Mouse (Mus musculus) liver, embryonic 13.5 days (tissue): ENCODE results near the gene Tbc1d22a. TPM values are rescaled to one million over a fixed set of nuclear protein-coding genes. Genes with fewer than 3 reads are reported as not detected.
A peak's percentile ranks its signal among the peaks of the same experiment; 100 is the strongest.
"Not testable (repeated sequence)": the region's sequence is repeated elsewhere in the genome, so short reads cannot be mapped to it uniquely, and the experiment has no call there.

ENCODE experiments used
- ATAC-seq: fragments of 200-750 bp; cut with Nextera tagmentation; 2 replicates; pipeline ENCODE4 v1.8.0; 2017; ENCODE audit warnings: low read depth, mild to moderate bottlenecking, moderate number of reproducible peaks, moderate library complexity
- DNase-seq: peaks from one replicate; pipeline ENCODE4 v3.0.0; 2022
- H3K27ac ChIP-seq: fragments of 300-500 bp; sonication (generic); 2 replicates; pipeline ENCODE4 v1.5.1; 2015; ENCODE audit warnings: moderate library complexity, mild to moderate bottlenecking, inconsistent platforms
- H3K27me3 ChIP-seq: fragments of 300-500 bp; sonication (generic); 2 replicates; pipeline ENCODE4 v1.6.1; 2015; ENCODE audit warnings: mild to moderate bottlenecking, inconsistent platforms
- H3K36me3 ChIP-seq: fragments of 300-500 bp; sonication (generic); 2 replicates; pipeline ENCODE4 v1.6.1; 2015; ENCODE audit warnings: mild to moderate bottlenecking, inconsistent platforms
- H3K4me1 ChIP-seq: fragments of 300-500 bp; sonication (generic); replicated peaks from 2 replicates; pipeline ENCODE4 v1.6.1; 2015; ENCODE audit warnings: inconsistent platforms
- H3K4me2 ChIP-seq: fragments of 300-500 bp; sonication (generic); 2 replicates; pipeline ENCODE4 v1.6.1; 2015; ENCODE audit warnings: inconsistent platforms, mild to moderate bottlenecking, moderate library complexity
- H3K4me3 ChIP-seq: fragments of 300-500 bp; sonication (generic); replicated peaks from 2 replicates; pipeline ENCODE4 v1.5.1; 2015; ENCODE audit warnings: mild to moderate bottlenecking, inconsistent platforms
- H3K9ac ChIP-seq: fragments of 300-500 bp; sonication (generic); 2 replicates; pipeline ENCODE4 v1.6.1; 2015; ENCODE audit warnings: mild to moderate bottlenecking, inconsistent platforms
- H3K9me3 ChIP-seq: fragments of 300-500 bp; sonication (generic); replicated peaks from 2 replicates; pipeline ENCODE4 v1.6.1; 2016; ENCODE audit warnings: inconsistent platforms
- WGBS: fragments of 180-500 bp; shearing (Covaris S2); methylation state at CpG from one replicate; pipeline ENCODE4 v1.1.7; 2015; ENCODE audit not compliant: insufficient replicate concordance; 5-methylcytosine and 5-hydroxymethylcytosine counted together
- polyA plus RNA-seq: library from polyadenylated mRNA; unstranded; fragments of >200 nt; fragmentation: Nextera tagmentation; extraction: Ambion mirVana; gene quantifications from 2 replicates; pipeline ENCODE4 v1.2.1, GENCODE M21; 2015

Tbc1d22a gene
- polyA plus RNA-seq, 1 experiment from 2014 or later, result 7.4 TPM

GRCm38 (mm10) chr15:86194676-86195453 lies 19.4 kb upstream of the Tbc1d22a start:
- H3K4me3 ChIP-seq, H3K9me3 ChIP-seq, DNase-seq, H3K4me1 ChIP-seq, H3K9ac ChIP-seq, H3K36me3 ChIP-seq, H3K4me2 ChIP-seq, H3K27ac ChIP-seq, H3K27me3 ChIP-seq: not testable (repeated sequence)
- peak; percentile 99 for ATAC-seq
- 69% methylated on average over 55 of the region's 55 CpGs for WGBS

GRCm38 (mm10) chr15:86199052-86199451 lies 15.2 kb upstream of the Tbc1d22a start:
- no peaks in the 10 kb centered on the region for H3K36me3 ChIP-seq
- peaks cover 26% of the 10 kb centered on the region for H3K4me1 ChIP-seq
- no peak overlapping the region for H3K4me3 ChIP-seq
- no peak overlapping the region for H3K27ac ChIP-seq
- H3K4me2 ChIP-seq, result no peak overlapping the region
- DNase-seq (no peak), ATAC-seq (no peak)
- H3K9me3 ChIP-seq, result no peaks in the 10 kb centered on the region
- WGBS, result 69% methylated on average over 5 of the region's 5 CpGs
- no peak overlapping the region for H3K9ac ChIP-seq
- H3K27me3 ChIP-seq, result no peaks in the 10 kb centered on the region

DNA sequence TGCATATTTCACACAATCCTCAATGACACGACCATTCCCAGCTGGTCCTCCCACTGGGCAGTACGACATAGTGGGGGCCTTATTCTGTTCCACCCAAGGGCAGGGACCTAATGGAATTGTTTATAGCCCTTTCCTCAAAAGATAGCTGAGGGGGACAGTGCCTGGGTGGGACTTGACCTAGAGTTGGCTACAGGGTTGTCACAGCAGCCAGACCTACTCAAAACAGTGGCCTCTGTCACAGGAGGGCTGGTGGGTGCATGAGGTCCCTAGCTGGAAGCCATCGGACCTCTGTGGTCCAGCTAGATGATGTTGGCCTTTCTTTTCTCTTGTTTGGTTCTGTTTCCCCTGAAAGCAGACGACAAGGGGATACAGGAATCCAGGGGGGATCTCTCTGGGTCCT lies 14.8 kb upstream of the Tbc1d22a start:
- Histone ChIP-seq H3K4me2 (no peak overlapping the region), H3K9me3 (no peaks in the 10 kb centered on the region), H3K4me1 (peaks cover 30% of the 10 kb centered on the region), H3K9ac (no peak overlapping the region), H3K27me3 (no peaks in the 10 kb centered on the region), H3K4me3 (no peak overlapping the region), H3K36me3 (no peaks in the 10 kb centered on the region), H3K27ac (no peak overlapping the region)
- no peak for DNase-seq
- WGBS, result 50% methylated on average over 4 of the region's 4 CpGs
- no peak for ATAC-seq

GRCm38 (mm10) chr15:86200169-86200568 lies 14.1 kb upstream of the Tbc1d22a start:
- 52% methylated on average over 4 of the region's 4 CpGs for WGBS
- no peak overlapping the region for H3K27ac ChIP-seq

GRCm38 (mm10) chr15:86201095-86201494 lies 13.2 kb upstream of the Tbc1d22a start:
- 32% methylated on average over 4 of the region's 4 CpGs for WGBS
- ATAC-seq (no peak), DNase-seq (no peak)
- peaks cover 38% of the 10 kb centered on the region for H3K4me1 ChIP-seq
- H3K9me3 ChIP-seq, result no peaks in the 10 kb centered on the region
- H3K27me3 ChIP-seq, result no peaks in the 10 kb centered on the region
- H3K27ac ChIP-seq, result peak overlapping the region; percentile 43; the same call in 1 of the 2 replicates
- no peak overlapping the region for H3K9ac ChIP-seq
- no peak overlapping the region for H3K4me3 ChIP-seq
- no peak overlapping the region for H3K4me2 ChIP-seq
- H3K36me3 ChIP-seq, result no peaks in the 10 kb centered on the region

More at GRCm38 (mm10) chr15:86200169-86200568, 14.1 kb upstream of the Tbc1d22a start:
- no peak for DNase-seq
- Histone ChIP-seq H3K9ac (no peak overlapping the region), H3K27me3 (no peaks in the 10 kb centered on the region), H3K4me2 (no peak overlapping the region), H3K36me3 (no peaks in the 10 kb centered on the region), H3K4me1 (peaks cover 35% of the 10 kb centered on the region), H3K4me3 (no peak overlapping the region), H3K9me3 (no peaks in the 10 kb centered on the region)
- ATAC-seq, result no peak

DNA sequence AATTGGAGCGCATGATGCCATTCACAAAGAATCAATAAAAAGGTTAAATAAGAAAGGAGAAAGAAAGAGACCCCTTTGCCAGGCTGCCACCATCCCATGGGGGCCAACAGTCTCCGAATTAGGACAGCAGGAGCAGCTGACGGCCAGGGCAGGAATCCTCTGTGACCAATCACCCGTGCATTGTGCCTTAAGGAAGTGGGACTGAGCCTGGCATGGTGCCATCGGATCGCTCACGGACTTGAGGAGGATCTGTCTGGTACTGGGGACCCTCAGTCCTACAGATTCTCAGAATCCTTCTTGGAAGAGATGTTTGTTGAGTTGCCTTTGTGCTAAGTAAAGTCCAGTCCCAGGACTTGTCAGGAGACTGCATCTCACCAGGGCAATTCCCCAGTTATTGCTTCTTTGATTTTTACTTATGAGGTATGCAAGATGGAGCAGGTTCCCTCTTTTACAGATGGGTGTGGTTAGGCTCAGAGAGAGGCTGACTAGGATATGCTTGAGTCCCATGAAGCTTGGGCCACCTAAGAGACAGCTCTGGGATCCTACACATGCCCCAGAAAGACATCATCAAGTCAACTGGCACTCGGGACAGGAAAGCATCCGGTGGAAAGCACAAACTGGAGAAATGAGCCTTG lies 12.4 kb upstream of the Tbc1d22a start:
- Histone ChIP-seq H3K27me3 (no peaks in the 10 kb centered on the region), H3K36me3 (no peaks in the 10 kb centered on the region), H3K4me2 (no peak overlapping the region), H3K9me3 (no peaks in the 10 kb centered on the region), H3K27ac (peak overlapping the region; percentile 67; the same call in 1 of the 2 replicates), H3K4me1 (peaks cover 41% of the 10 kb centered on the region), H3K4me3 (no peak overlapping the region), H3K9ac (no peak overlapping the region)
- DNase-seq (no peak), ATAC-seq (no peak)
- whole genome bisulfite sequencing, result 71% methylated on average over 9 of the region's 9 CpGs

- Histone ChIP-seq H3K4me3 (no peak overlapping the region), H3K9me3 (no peaks in the 10 kb centered on the region), H3K4me2 (no peak overlapping the region), H3K9ac (no peak overlapping the region), H3K27ac (peak overlapping the region; percentile 67; the same call in 1 of the 2 replicates), H3K4me1 (peaks cover 41% of the 10 kb centered on the region), H3K27me3 (no peaks in the 10 kb centered on the region), H3K36me3 (no peaks in the 10 kb centered on the region)
- 7% methylated on average over 6 of the region's 6 CpGs for WGBS
- peak; percentile 16; the same call in 1 of the 2 replicates for ATAC-seq
- DNase-seq, result no peak
Observed at GRCm38 (mm10) chr15:86202640-86203039, 11.6 kb upstream of the Tbc1d22a start.

- Histone ChIP-seq H3K4me3 (no peak overlapping the region), H3K27ac (peak overlapping the region; percentile 67), H3K36me3 (no peaks in the 10 kb centered on the region), H3K4me2 (no peak overlapping the region), H3K27me3 (no peaks in the 10 kb centered on the region), H3K9me3 (no peaks in the 10 kb centered on the region), H3K9ac (no peak overlapping the region), H3K4me1 (peaks cover 41% of the 10 kb centered on the region)
- 55% methylated on average over 7 of the region's 7 CpGs for WGBS
- DNase-seq, result no peak
- no peak for ATAC-seq
Observed at GRCm38 (mm10) chr15:86203292-86203793, 10.9 kb upstream of the Tbc1d22a start.

DNA sequence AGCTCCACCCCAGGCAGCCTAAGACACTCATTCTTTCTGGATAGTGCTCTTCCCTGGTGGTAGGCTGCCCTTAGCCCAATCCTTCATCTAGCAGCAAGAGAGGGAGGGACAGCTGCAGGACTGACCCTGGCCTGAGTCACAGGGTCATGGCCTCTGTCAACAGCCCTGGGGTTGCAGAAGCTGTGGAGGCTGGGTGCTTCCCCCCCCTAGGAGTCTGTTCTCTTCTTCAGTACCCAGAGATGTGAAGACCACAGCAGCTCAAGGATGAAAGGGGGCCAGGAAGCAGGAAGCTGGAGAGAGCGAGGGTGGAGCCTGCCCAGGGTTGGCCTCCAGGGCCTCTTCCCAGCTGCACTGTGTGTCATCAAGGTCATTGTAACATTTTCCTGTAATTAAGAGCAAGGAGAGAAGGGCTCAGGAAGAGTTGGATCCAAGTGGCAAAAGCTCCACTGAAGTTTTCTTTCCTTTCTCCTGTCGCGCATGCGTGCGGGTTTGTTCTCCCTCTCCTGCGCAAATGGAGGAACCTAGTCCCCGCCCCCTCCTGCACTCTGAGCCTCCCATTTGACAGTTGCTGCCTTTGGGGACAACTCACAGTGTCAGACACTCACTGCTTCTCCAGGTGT lies 10.2 kb upstream of the Tbc1d22a start:
- H3K4me1 ChIP-seq, result peaks cover 45% of the 10 kb centered on the region
- no peaks in the 10 kb centered on the region for H3K36me3 ChIP-seq
- 24% methylated on average over 7 of the region's 7 CpGs for WGBS
- H3K9ac ChIP-seq, result peak overlapping the region; percentile 22; the same call in 1 of the 2 replicates
- H3K27ac ChIP-seq, result peak overlapping the region; percentile 10; the same call in 1 of the 2 replicates
- peak overlapping the region; percentile 25; the same call in 1 of the 2 replicates for H3K4me3 ChIP-seq
- DNase-seq (peak; percentile 54), ATAC-seq (peak; percentile 35; the same call in 1 of the 2 replicates)
- no peaks in the 10 kb centered on the region for H3K27me3 ChIP-seq
- no peaks in the 10 kb centered on the region for H3K9me3 ChIP-seq
- peak overlapping the region; percentile 45 for H3K4me2 ChIP-seq

- DNase-seq (peak; percentile 57), ATAC-seq (no peak)
- 46% methylated on average over 2 of the region's 2 CpGs for WGBS
- H3K4me2 ChIP-seq, result no peak overlapping the region
- H3K36me3 ChIP-seq, result no peaks in the 10 kb centered on the region
- no peaks in the 10 kb centered on the region for H3K9me3 ChIP-seq
- no peak overlapping the region for H3K4me3 ChIP-seq
- H3K27me3 ChIP-seq, result no peaks in the 10 kb centered on the region
- no peak overlapping the region for H3K9ac ChIP-seq
- no peak overlapping the region for H3K27ac ChIP-seq
- peaks cover 50% of the 10 kb centered on the region for H3K4me1 ChIP-seq
Observed at GRCm38 (mm10) chr15:86205300-86205699, 9.0 kb upstream of the Tbc1d22a start.

- WGBS, result 52% methylated on average over 4 of the region's 4 CpGs
- Histone ChIP-seq H3K27ac (no peak overlapping the region), H3K4me3 (no peak overlapping the region), H3K4me1 (peaks cover 49% of the 10 kb centered on the region), H3K36me3 (peaks cover under 1% of the 10 kb centered on the region; the same call in 1 of the 2 replicates), H3K9ac (no peak overlapping the region), H3K9me3 (no peaks in the 10 kb centered on the region), H3K4me2 (no peak overlapping the region), H3K27me3 (no peaks in the 10 kb centered on the region)
- DNase-seq, result no peak
- ATAC-seq, result no peak
Observed at GRCm38 (mm10) chr15:86206385-86206784, 7.9 kb upstream of the Tbc1d22a start.
